Mouse (Mus musculus): Measurements from ENCODE around the gene Ctnnd2.
A peak's percentile ranks its signal among the peaks of the same experiment; 100 is the strongest.

The Ctnnd2 gene

DNA sequence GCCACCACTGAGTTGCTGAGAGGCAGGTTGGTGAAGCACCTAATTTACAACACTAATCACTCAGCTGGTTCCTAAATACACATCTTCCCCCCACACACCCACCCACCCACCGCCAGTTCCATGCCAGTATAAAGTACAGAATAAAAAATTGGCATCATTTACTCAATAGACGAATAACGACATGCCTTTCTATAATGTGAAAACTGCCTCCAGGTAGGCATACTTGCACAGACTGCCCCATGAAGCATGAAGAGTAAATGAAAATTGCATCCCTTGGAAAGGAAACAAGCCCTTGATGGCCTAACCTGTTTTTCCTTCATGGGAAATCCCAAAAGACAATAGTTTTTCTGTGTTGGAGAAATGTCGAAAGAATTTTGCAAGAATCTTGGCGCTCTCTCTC is 212.0 kb downstream of the Ctnnd2 start:
- no peak for DNase-seq (ENCODE audit: low spot score in 2 of 2)

- DNase-seq (ENCODE audit: low spot score in 2 of 2): no peak
Observed at GRCm38 (mm10) chr15:30386489-30386888, 214.1 kb downstream of the Ctnnd2 start.

GRCm38 (mm10) chr15:30387244-30387643 is 214.9 kb downstream of the Ctnnd2 start:
- no peak for DNase-seq (ENCODE audit: low spot score in 2 of 2)

- DNase-seq (ENCODE audit: low spot score in 2 of 2): no peak
Observed at GRCm38 (mm10) chr15:30401111-30401510, 228.7 kb downstream of the Ctnnd2 start.

DNA sequence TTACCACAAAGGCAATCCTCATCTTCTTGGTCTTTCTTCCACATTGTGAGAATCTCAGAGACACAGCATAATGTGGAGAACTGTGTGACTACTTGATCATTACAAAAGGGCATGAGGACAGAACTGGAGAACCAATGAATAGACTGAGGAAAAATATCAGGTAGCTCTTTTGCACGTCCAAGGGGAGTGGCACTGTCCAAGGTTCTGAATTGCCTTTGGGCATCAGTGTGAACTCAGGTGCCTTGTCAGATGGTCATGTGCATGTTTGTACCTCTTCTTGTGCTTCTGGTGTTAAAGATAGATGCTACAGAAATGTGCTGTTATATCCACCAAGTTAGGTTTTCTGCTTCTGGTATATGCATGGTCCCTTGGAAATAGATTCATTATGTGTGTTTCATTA is 233.9 kb downstream of the Ctnnd2 start:
- no peak for DNase-seq (ENCODE audit: low spot score in 2 of 2)

GRCm38 (mm10) chr15:30423146-30423545 is 250.8 kb downstream of the Ctnnd2 start:
- no peak for DNase-seq (ENCODE audit: low spot score in 2 of 2)

DNA sequence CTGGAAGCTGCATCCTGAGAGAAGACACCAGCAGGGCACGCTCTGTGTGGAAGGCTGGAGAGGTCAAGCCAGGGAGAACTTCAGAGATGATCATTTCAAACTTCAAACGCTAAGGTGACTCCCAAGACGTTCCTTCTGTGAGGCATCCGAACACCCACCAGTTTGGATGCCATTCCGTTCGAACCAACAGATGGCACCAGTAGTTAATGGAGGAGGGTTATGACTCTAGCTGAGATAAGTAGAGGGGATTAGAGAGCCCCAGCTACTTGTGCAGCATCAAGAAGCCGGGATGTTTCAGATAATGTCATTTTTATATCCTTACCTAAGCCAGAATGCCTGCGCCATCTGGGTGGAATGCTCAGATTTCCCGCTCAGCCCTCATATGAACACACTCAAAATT is 251.9 kb downstream of the Ctnnd2 start:
- DNase-seq (ENCODE audit: low spot score in 2 of 2): peak in 1 of 2 experiments; percentile 29

GRCm38 (mm10) chr15:30427342-30427741 is 254.9 kb downstream of the Ctnnd2 start:
- DNase-seq (ENCODE audit: low spot score in 2 of 2): peak in 1 of 2 experiments; percentile 20

DNA sequence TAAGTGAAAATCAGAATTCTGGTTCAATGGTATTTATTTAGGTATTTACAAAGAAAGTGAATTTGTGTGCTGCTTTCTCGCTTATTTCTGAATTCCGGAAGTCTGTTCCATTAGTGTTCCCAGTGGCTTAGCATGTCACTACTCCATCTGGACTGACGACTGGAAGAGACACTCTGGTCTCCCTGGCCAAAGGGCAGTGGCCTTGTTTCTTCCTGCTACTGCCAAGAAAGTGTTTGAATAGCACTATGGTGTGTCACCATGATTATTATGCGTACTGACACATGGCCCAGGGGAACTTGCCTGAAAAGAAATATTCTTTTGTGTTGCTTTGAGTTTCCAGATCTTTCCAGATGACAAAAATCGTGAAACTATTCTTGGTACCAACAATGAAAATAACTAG is 266.7 kb downstream of the Ctnnd2 start:
- DNase-seq (ENCODE audit: low spot score in 2 of 2): no peak

GRCm38 (mm10) chr15:30450765-30451164 is 278.4 kb downstream of the Ctnnd2 start:
- DNase-seq (ENCODE audit: low spot score in 2 of 2): no peak

- peak in 1 of 2 experiments; percentile 24 for DNase-seq (ENCODE audit: low spot score in 2 of 2)
Observed at GRCm38 (mm10) chr15:30451921-30452320, 279.5 kb downstream of the Ctnnd2 start.

DNA sequence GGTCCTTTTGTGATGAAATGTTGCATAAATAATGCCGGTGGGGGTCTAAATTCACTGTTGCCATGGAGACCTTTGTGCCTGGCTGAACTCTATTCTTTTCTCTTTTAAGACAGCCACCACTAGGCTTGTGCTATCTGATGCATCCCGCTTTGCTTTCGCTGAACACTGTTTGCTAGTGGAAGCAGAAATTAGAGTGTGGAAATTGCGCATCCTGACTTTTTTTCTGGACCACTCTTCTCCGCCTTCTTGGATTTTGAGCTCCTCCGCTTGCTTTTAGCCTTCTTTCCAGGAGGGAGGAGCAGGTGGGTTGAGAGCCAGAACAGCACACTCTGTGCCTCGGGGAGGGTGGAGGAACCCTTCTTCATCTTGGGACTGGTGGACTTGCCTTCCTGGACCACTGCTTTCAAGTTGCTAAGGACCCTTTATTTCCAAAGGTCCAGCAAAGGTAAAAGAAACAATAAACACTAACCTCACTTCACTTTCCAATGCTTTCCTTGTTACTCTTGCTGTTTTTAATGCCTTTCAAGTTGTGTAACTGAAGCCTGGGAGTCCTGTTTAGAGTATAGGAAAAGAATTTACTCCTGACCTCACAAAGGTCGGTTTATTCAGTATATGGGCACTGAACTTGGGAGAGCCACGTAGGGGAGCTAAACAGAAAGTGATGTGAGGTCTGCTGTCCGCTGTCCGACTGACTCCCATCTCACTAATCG is 285.3 kb downstream of the Ctnnd2 start:
- DNase-seq (ENCODE audit: low spot score in 2 of 2): peak in 1 of 2 experiments; percentile 27

GRCm38 (mm10) chr15:30458671-30459070 is 286.3 kb downstream of the Ctnnd2 start:
- DNase-seq (ENCODE audit: low spot score in 2 of 2): no peak

DNA sequence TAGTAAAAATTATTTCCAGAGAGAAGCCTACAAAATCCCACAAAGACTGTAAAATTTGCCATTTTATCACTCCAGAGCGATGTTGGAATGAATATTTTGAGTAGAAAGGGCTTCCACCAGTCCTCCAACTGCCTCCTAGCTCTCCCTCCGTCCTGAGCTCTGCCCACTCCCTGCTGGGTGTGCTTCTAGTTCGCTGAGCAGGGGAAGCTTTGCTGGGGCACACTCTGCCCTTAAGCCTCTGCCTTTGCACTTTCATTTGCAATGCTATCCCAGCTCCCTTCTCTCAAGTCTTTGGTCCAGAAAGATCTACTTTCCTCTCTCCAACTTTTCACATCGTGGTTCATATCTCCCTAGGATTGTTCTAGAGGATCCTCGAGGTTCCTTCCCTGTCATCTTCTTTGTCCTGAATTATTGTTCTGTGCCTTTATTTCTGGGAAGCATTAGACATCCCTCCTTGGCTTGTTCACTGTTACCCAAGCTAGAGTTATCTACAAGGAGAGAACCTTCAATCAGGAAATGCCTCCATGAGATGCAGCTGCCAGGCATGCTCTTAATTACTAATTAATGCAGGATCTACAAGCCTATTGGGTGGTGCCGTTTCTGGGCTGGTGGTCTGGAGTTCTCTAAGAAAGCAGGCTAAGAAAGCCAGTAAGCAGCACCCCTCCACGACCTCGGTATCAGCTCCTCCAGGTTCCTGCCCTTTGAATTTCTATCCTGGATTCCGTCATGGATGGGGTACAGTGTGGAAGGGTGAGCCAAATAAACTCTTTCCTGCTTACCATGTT is 288.1 kb downstream of the Ctnnd2 start:
- DNase-seq (ENCODE audit: low spot score in 2 of 2): no peak

DNA sequence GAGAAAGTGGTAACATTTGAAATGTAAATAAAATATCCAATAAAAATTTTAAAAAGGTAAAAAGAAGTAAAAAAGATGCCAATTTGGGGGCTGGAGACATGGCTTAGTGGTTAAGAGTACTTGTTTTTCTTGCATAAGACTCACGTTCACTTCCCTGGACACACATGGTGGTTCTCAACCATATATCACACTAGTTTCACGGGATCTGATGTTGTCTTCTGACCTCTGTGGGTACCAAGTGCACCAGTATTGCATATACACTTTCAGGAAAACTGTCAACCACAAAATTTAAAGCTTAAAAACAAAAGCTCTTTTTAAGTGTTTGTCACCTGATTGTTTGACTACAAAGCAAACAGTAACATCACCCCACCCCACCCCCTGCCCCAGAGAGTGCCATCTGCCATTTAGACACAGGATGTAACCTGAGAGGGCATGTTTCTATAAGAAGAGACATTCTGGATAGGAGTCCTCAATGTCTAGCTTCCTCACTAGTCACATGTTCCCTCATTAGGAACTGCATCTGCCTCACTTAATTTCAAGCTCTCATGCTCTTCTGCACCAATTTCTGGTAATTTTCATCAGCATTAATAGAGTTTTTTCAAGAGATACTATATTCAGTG is 290.5 kb downstream of the Ctnnd2 start:
- no peak for DNase-seq (ENCODE audit: low spot score in 2 of 2)

DNA sequence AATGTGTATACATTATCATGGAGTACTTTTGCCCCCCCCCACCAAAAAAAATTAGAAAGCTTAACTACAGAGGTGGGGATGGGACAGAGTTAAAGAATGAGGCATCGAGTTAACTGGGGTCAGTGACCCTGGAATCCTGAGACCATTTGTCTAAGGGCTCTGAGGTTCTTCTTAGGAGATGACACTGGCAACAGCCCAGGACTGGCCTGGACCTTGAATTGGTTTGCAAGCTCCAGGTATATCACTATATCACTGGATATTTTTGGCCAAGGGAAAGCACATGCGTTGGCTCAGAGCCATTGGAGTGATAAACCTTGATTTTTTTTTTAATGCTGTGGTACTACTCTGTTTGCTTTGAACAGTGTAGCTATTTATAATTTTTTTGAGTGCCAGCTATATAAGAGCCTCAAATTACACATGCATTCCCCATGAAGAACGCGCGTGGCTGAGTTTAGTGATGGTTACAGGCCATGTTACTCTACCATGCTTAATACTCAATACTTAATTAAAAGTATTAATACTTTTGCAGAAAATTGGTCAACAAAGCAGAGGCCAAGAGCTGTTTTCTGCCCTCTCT is 291.2 kb downstream of the Ctnnd2 start:
- no peak for DNase-seq (ENCODE audit: low spot score in 2 of 2)

GRCm38 (mm10) chr15:30466950-30467543 is 294.7 kb downstream of the Ctnnd2 start:
- DNase-seq (ENCODE audit: low spot score in 2 of 2): no peak

GRCm38 (mm10) chr15:30468773-30469172 is 296.4 kb downstream of the Ctnnd2 start:
- DNase-seq (ENCODE audit: low spot score in 2 of 2): no peak

GRCm38 (mm10) chr15:30471280-30471966 is 299.0 kb downstream of the Ctnnd2 start:
- DNase-seq (ENCODE audit: low spot score in 2 of 2): no peak

GRCm38 (mm10) chr15:30480676-30481075 is 308.3 kb downstream of the Ctnnd2 start:
- DNase-seq (ENCODE audit: low spot score in 2 of 2): peak; percentile 43 to 65

DNA sequence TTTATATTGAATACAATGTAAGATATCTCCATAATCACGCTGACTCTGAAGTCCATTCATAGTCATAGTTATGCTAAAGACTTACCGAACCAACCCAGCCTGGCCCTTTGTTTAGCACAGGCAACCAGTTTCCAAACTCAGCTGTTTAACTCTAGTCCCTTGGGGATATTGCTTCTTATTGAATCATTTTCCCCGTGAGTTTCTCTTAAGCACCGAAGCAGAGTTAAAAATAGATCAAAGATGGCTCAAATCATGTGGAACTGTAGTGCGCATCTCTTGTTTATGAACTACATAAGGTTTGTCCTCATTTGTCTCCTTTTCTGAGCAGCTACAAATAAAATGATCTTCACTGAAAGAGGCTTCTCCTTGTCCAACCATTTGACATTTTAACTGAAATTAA is 334.1 kb downstream of the Ctnnd2 start:
- no peak for DNase-seq (ENCODE audit: low spot score in 2 of 2)

Data from cerebellum, postnatal 4 days (tissue).